Comparison of ENCODE assay signal across 13 mouse cellular contexts in genomic region chr11:79701466-79701865, GRCm38 (mm10).
DNase-seq lines count a peak whose midpoint lies in the region; ATAC-seq and TF ChIP-seq lines count a peak whose summit lies in the region.
"Had no signal": no experiment of that assay in that cellular context is flagged by ENCODE, and none has a peak within 500 bp of the region (broad histone marks: within the 10 kb centered on the region; RNA-seq: fewer than 3 reads in every experiment).

No protein-coding gene starts in this region.

- H3K9me3 ChIP-seq in forebrain, embryonic 13.5 days (replicated peaks) = no peaks in the 10 kb centered on the region
- no peaks in the 10 kb centered on the region for H3K9me3 ChIP-seq in hindbrain, embryonic 16.5 days (ENCODE audit: control insufficient read depth, low read length)
- H3K9me3 ChIP-seq in neural tube, embryonic 13.5 days = no peaks in the 10 kb centered on the region
- H3K9me3 ChIP-seq: megakaryocyte, embryonic 14.5 days had no signal

- no peak for DNase-seq in left cerebral cortex, adult 2 months (ENCODE audit: extremely low spot score in 1 of 2, low spot score in 2 of 2)
- DNase-seq in left cerebral cortex, postnatal 4 days = no peak
- no peak for DNase-seq in layer of hippocampus, adult 18-20 months (ENCODE audit: low spot score in 2 of 2)
- no peak for DNase-seq in thymus, postnatal 25 days
- DNase-seq: cerebellum, adult 18-20 months had no signal

- H3K4me2 ChIP-seq in forebrain, embryonic 13.5 days = peak overlapping the region; percentile 71
- peak overlapping the region; percentile 72 for H3K4me2 ChIP-seq in hindbrain, embryonic 16.5 days (ENCODE audit: low read length)
- peak overlapping the region; percentile 74 for H3K4me2 ChIP-seq in neural tube, embryonic 13.5 days
- H3K4me2 ChIP-seq: liver, embryonic 11.5 days had no signal

- 90% methylated on average over 7 of the region's 7 CpGs for WGBS in forebrain, embryonic 13.5 days
- 89% methylated on average over 7 of the region's 7 CpGs for WGBS in hindbrain, embryonic 16.5 days
- 89% methylated on average over 7 of the region's 7 CpGs for WGBS in neural tube, embryonic 13.5 days

- intact Hi-C loops in left cerebral cortex, adult 2 months (cut with DNase I) = no loop called here
- intact Hi-C loops in left cerebral cortex, postnatal 4 days (cut with DNase I) = no loop called here

- H3K4me1 ChIP-seq in forebrain, embryonic 13.5 days = peaks cover 41% of the 10 kb centered on the region
- H3K4me1 ChIP-seq in hindbrain, embryonic 16.5 days (ENCODE audit: control insufficient read depth, insufficient read depth, low read depth, low read length) = peaks cover 34% of the 10 kb centered on the region
- peaks cover 48% of the 10 kb centered on the region for H3K4me1 ChIP-seq in neural tube, embryonic 13.5 days (replicated peaks)

- no peaks in the 10 kb centered on the region for H3K27me3 ChIP-seq in forebrain, embryonic 13.5 days
- H3K27me3 ChIP-seq in hindbrain, embryonic 16.5 days (replicated peaks; ENCODE audit: control insufficient read depth, insufficient read depth, low read length) = no peaks in the 10 kb centered on the region
- no peaks in the 10 kb centered on the region for H3K27me3 ChIP-seq in neural tube, embryonic 13.5 days

- peaks cover 15% of the 10 kb centered on the region for H3K36me3 ChIP-seq in forebrain, embryonic 13.5 days (ENCODE audit: poor library complexity, severe bottlenecking)
- H3K36me3 ChIP-seq in hindbrain, embryonic 16.5 days (ENCODE audit: control insufficient read depth, insufficient read depth, low read length) = no peaks in the 10 kb centered on the region
- 0 out of 2 replicates have a peak, but pooled peaks cover 5% of the 10 kb centered on the region for H3K36me3 ChIP-seq in neural tube, embryonic 13.5 days

- ATAC-seq in forebrain, embryonic 13.5 days = no peak
- no peak for ATAC-seq in hindbrain, embryonic 16.5 days
- ATAC-seq in neural tube, embryonic 13.5 days (ENCODE audit: low read depth) = no peak
- no peak for ATAC-seq in frontal cortex, adult (ENCODE audit: low TSS enrichment)
- ATAC-seq: CD4-positive, CD25-positive, alpha-beta regulatory T cell, adult 4 months; intestine, embryonic 16.5 days had no signal

- H3K27ac ChIP-seq in left cerebral cortex, adult 2 months = peak overlapping the region; percentile 36; the same call in 1 of the 2 replicates
- peak overlapping the region; percentile 28; the same call in 1 of the 2 replicates for H3K27ac ChIP-seq in forebrain, embryonic 13.5 days
- H3K27ac ChIP-seq in hindbrain, embryonic 16.5 days (ENCODE audit: low read depth, low read length) = peak overlapping the region; percentile 55
- H3K27ac ChIP-seq in neural tube, embryonic 13.5 days (replicated peaks) = peak overlapping the region; percentile 69

- TF ChIP-seq CTCF in left cerebral cortex, adult 2 months (IDR thresholded peaks at IDR 0.05) = no peak

- no peak overlapping the region for H3K4me3 ChIP-seq in left cerebral cortex, adult 2 months
- H3K4me3 ChIP-seq in forebrain, embryonic 13.5 days = no peak overlapping the region
- no peak overlapping the region for H3K4me3 ChIP-seq in hindbrain, embryonic 16.5 days (ENCODE audit: low read length)
- peak overlapping the region; percentile 77; the same call in 1 of the 2 replicates for H3K4me3 ChIP-seq in neural tube, embryonic 13.5 days
- H3K4me3 ChIP-seq: megakaryocyte, embryonic 14.5 days had no signal

- H3K9ac ChIP-seq in forebrain, embryonic 13.5 days = 0 out of 2 replicates have a peak overlapping the region, but pooled peaks have one; percentile 39
- 0 out of 2 replicates have a peak overlapping the region, but pooled peaks have one; percentile 18 for H3K9ac ChIP-seq in hindbrain, embryonic 16.5 days (ENCODE audit: low read depth, low read length)
- peak overlapping the region; percentile 55 for H3K9ac ChIP-seq in neural tube, embryonic 13.5 days
